19 mouse cellular contexts compared by ENCODE assay signal in genomic region chr13:31004458-31004857, GRCm38 (mm10). TPM values are rescaled to one million over a fixed set of nuclear protein-coding genes. Genes with fewer than 3 reads are reported as not detected.
DNase-seq lines count a peak whose midpoint lies in the region; ATAC-seq lines count a peak whose summit lies in the region.
"Had no signal": no experiment of that assay in that cellular context is flagged by ENCODE, and none has a peak within 500 bp of the region (broad histone marks: within the 10 kb centered on the region; RNA-seq: fewer than 3 reads in every experiment).

No protein-coding gene starts in this region.

- no peak for DNase-seq in heart, adult 18-20 months
- DNase-seq in lung, postnatal 4 days, result no peak
- DNase-seq in kidney, postnatal 14 days, result no peak
- DNase-seq in frontal cortex, adult 2 months (ENCODE audit: extremely low spot score in 1 of 2, low spot score in 1 of 2), result no peak
- DNase-seq: cerebellum, postnatal 10 days; kidney, adult 8-10 months; layer of hippocampus, postnatal 36 days; liver, embryonic 13.5 days; right cerebral cortex, adult 18-20 months; thymus, postnatal 36 days had no signal

- 43% methylated on average over 12 of the region's 12 CpGs for WGBS in heart, embryonic 16.5 days
- WGBS in lung, embryonic 15.5 days, result 30% methylated on average over 12 of the region's 12 CpGs
- whole genome bisulfite sequencing in intestine, embryonic 16.5 days, result 40% methylated on average over 12 of the region's 12 CpGs
- WGBS in stomach, embryonic 16.5 days, result 34% methylated on average over 12 of the region's 12 CpGs

- ATAC-seq in heart, embryonic 16.5 days (replicated peaks; ENCODE audit: extremely low read depth, insufficient read depth, low FRiP score), result no peak
- no peak for ATAC-seq in lung, embryonic 15.5 days (ENCODE audit: borderline replicate concordance, extremely low read depth, low FRiP score, low TSS enrichment)
- ATAC-seq in intestine, embryonic 16.5 days, result no peak
- no peak for ATAC-seq in stomach, embryonic 16.5 days (ENCODE audit: insufficient read depth, low FRiP score)
- ATAC-seq: activated CD4-positive, CD25-positive, alpha-beta regulatory T cell, adult 4 months; midbrain, embryonic 13.5 days had no signal

- H3K27ac ChIP-seq in heart, embryonic 16.5 days (ENCODE audit: low read length), result no peak overlapping the region
- no peak overlapping the region for H3K27ac ChIP-seq in lung, embryonic 15.5 days
- H3K27ac ChIP-seq in intestine, embryonic 16.5 days (ENCODE audit: low read length), result no peak overlapping the region
- H3K27ac ChIP-seq in stomach, embryonic 16.5 days (ENCODE audit: low read length), result no peak overlapping the region
- H3K27ac ChIP-seq: liver, embryonic 13.5 days; midbrain, embryonic 13.5 days; neural tube, embryonic 13.5 days had no signal

- no peaks in the 10 kb centered on the region for H3K4me1 ChIP-seq in heart, embryonic 16.5 days (ENCODE audit: control insufficient read depth, insufficient read depth, low read length)
- peaks cover 3% of the 10 kb centered on the region; the same call in 1 of the 2 replicates for H3K4me1 ChIP-seq in lung, embryonic 15.5 days
- no peaks in the 10 kb centered on the region for H3K4me1 ChIP-seq in intestine, embryonic 16.5 days (ENCODE audit: control insufficient read depth, insufficient read depth, low read length)
- H3K4me1 ChIP-seq in stomach, embryonic 16.5 days (ENCODE audit: control insufficient read depth, insufficient read depth, low read length), result no peaks in the 10 kb centered on the region
- H3K4me1 ChIP-seq: liver, embryonic 13.5 days; midbrain, embryonic 13.5 days; neural tube, embryonic 13.5 days had no signal

- H3K27me3 ChIP-seq in heart, embryonic 16.5 days (ENCODE audit: control insufficient read depth, insufficient read depth, low read length), result no peaks in the 10 kb centered on the region
- no peaks in the 10 kb centered on the region for H3K27me3 ChIP-seq in lung, embryonic 15.5 days
- no peaks in the 10 kb centered on the region for H3K27me3 ChIP-seq in intestine, embryonic 16.5 days (replicated peaks; ENCODE audit: control insufficient read depth, insufficient read depth, low read length)
- H3K27me3 ChIP-seq in stomach, embryonic 16.5 days (ENCODE audit: control insufficient read depth, insufficient read depth, low read length), result no peaks in the 10 kb centered on the region
- H3K27me3 ChIP-seq: liver, embryonic 13.5 days; midbrain, embryonic 13.5 days; neural tube, embryonic 13.5 days had no signal

- no peak overlapping the region for H3K4me3 ChIP-seq in heart, embryonic 16.5 days (ENCODE audit: low read length)
- peak overlapping the region; percentile 9; the same call in 1 of the 2 replicates for H3K4me3 ChIP-seq in lung, embryonic 15.5 days
- H3K4me3 ChIP-seq in intestine, embryonic 16.5 days (ENCODE audit: low read length), result peak overlapping the region; percentile 22
- peak overlapping the region; percentile 18 for H3K4me3 ChIP-seq in stomach, embryonic 16.5 days (replicated peaks; ENCODE audit: low read length)
- H3K4me3 ChIP-seq: liver, embryonic 13.5 days; midbrain, embryonic 13.5 days; neural tube, embryonic 13.5 days had no signal

- peak overlapping the region; percentile 31 for H3K4me2 ChIP-seq in heart, embryonic 16.5 days (ENCODE audit: low read depth, low read length)
- H3K4me2 ChIP-seq in lung, embryonic 15.5 days, result peak overlapping the region; percentile 44
- peak overlapping the region; percentile 37 for H3K4me2 ChIP-seq in intestine, embryonic 16.5 days (ENCODE audit: low read depth, low read length)
- peak overlapping the region; percentile 40 for H3K4me2 ChIP-seq in stomach, embryonic 16.5 days (ENCODE audit: low read depth, low read length)
- H3K4me2 ChIP-seq: liver, embryonic 13.5 days; midbrain, embryonic 13.5 days; neural tube, embryonic 13.5 days had no signal

- no peaks in the 10 kb centered on the region for H3K36me3 ChIP-seq in heart, embryonic 16.5 days (ENCODE audit: control insufficient read depth, insufficient read depth)
- H3K36me3 ChIP-seq in lung, embryonic 15.5 days, result no peaks in the 10 kb centered on the region
- H3K36me3 ChIP-seq in intestine, embryonic 16.5 days (ENCODE audit: control insufficient read depth, insufficient read depth, low read length), result no peaks in the 10 kb centered on the region
- H3K36me3 ChIP-seq in stomach, embryonic 16.5 days (ENCODE audit: control insufficient read depth, insufficient read depth, low read length), result no peaks in the 10 kb centered on the region
- H3K36me3 ChIP-seq: liver, embryonic 13.5 days; midbrain, embryonic 13.5 days; neural tube, embryonic 13.5 days had no signal

- H3K9ac ChIP-seq in heart, embryonic 16.5 days (ENCODE audit: low read length), result no peak overlapping the region
- no peak overlapping the region for H3K9ac ChIP-seq in lung, embryonic 15.5 days
- no peak overlapping the region for H3K9ac ChIP-seq in intestine, embryonic 16.5 days (ENCODE audit: low read depth, low read length)
- no peak overlapping the region for H3K9ac ChIP-seq in stomach, embryonic 16.5 days (ENCODE audit: low read length)
- H3K9ac ChIP-seq: liver, embryonic 13.5 days; midbrain, embryonic 13.5 days; neural tube, embryonic 13.5 days had no signal

- no peaks in the 10 kb centered on the region for H3K9me3 ChIP-seq in heart, embryonic 16.5 days (replicated peaks; ENCODE audit: control insufficient read depth, low read length)
- no peaks in the 10 kb centered on the region for H3K9me3 ChIP-seq in lung, embryonic 15.5 days
- H3K9me3 ChIP-seq in intestine, embryonic 16.5 days (ENCODE audit: control insufficient read depth, low read length), result no peaks in the 10 kb centered on the region
- H3K9me3 ChIP-seq in stomach, embryonic 16.5 days (replicated peaks; ENCODE audit: control insufficient read depth, low read length), result no peaks in the 10 kb centered on the region
- H3K9me3 ChIP-seq: liver, embryonic 13.5 days; midbrain, embryonic 13.5 days; neural tube, embryonic 13.5 days had no signal

RNA-seq across cellular contexts. Expression of gene Gm5447, which starts 30.5 kb away (rescaled TPM):
- 0.16 TPM in 1 of 2 replicates, not detected in the other for polyA plus RNA-seq in heart, embryonic 16.5 days (2015; fragmentation: Nextera tagmentation; extraction: Ambion mirVana)
- not detected for total RNA-seq in heart, adult 18-20 months (2021)
- 0.20 and 0.26 TPM in 2 replicates for polyA plus RNA-seq in lung, embryonic 15.5 days (2015; fragmentation: Nextera tagmentation; extraction: Ambion mirVana)
- polyA plus RNA-seq in intestine, embryonic 16.5 days (2015; fragmentation: Nextera tagmentation; extraction: Ambion mirVana), result 0.20 TPM in 1 of 2 replicates, not detected in the other
- polyA plus RNA-seq in stomach, embryonic 16.5 days (2015; fragmentation: Nextera tagmentation; extraction: Ambion mirVana), result 0.08 TPM in 1 of 2 replicates, not detected in the other
- 0.08 TPM in 1 of 2 replicates, not detected in the other for polyA plus RNA-seq in frontal cortex, adult 2 months (2012; rRNA removed)
- total RNA-seq: gastrocnemius, adult 18-20 months; layer of hippocampus, postnatal 36 days had no signal
- polyA plus RNA-seq: heart, embryonic 14.5 days; liver, embryonic 13.5 days; neural tube, embryonic 13.5 days had no signal

RNA-seq across cellular contexts. Expression of gene Exoc2, which starts 30.6 kb away (rescaled TPM):
- 20.9 and 21.8 TPM in 2 replicates for polyA plus RNA-seq in heart, embryonic 16.5 days (2015; fragmentation: Nextera tagmentation; extraction: Ambion mirVana)
- total RNA-seq in heart, adult 18-20 months (2021), result 10 to 100 TPM; 15.3 to 17.5 TPM
- 36.8 and 39.3 TPM in 2 replicates for polyA plus RNA-seq in lung, embryonic 15.5 days (2015; fragmentation: Nextera tagmentation; extraction: Ambion mirVana)
- polyA plus RNA-seq in intestine, embryonic 16.5 days (2015; fragmentation: Nextera tagmentation; extraction: Ambion mirVana), result 21.4 and 22.1 TPM in 2 replicates
- 28.8 and 29.1 TPM in 2 replicates for polyA plus RNA-seq in stomach, embryonic 16.5 days (2015; fragmentation: Nextera tagmentation; extraction: Ambion mirVana)
- polyA plus RNA-seq in frontal cortex, adult 2 months (2012; rRNA removed), result 26.7 and 28.9 TPM in 2 replicates

RNA-seq across cellular contexts. Expression of gene Hus1b, which starts 56.9 kb away (rescaled TPM):
- not detected in 2 replicates for polyA plus RNA-seq in heart, embryonic 16.5 days (2015; fragmentation: Nextera tagmentation; extraction: Ambion mirVana)
- total RNA-seq in heart, adult 18-20 months (2021), result under 1 TPM; 0.22 to 0.23 TPM
- polyA plus RNA-seq in lung, embryonic 15.5 days (2015; fragmentation: Nextera tagmentation; extraction: Ambion mirVana), result not detected in 2 replicates
- polyA plus RNA-seq in intestine, embryonic 16.5 days (2015; fragmentation: Nextera tagmentation; extraction: Ambion mirVana), result 0.11 TPM in 1 of 2 replicates, not detected in the other
- polyA plus RNA-seq in stomach, embryonic 16.5 days (2015; fragmentation: Nextera tagmentation; extraction: Ambion mirVana), result not detected in 2 replicates
- polyA plus RNA-seq in frontal cortex, adult 2 months (2012; rRNA removed), result 0.22 and 0.25 TPM in 2 replicates
- total RNA-seq: gastrocnemius, adult 18-20 months had no signal
- polyA plus RNA-seq: activated CD4-positive, CD25-positive, alpha-beta regulatory T cell, adult 4 months; heart, embryonic 14.5 days; liver, embryonic 13.5 days; midbrain, embryonic 13.5 days; neural tube, embryonic 13.5 days had no signal
